Mouse (Mus musculus): ENCODE data around the gene Nid1.
"Not testable (repeated sequence)": the region's sequence is repeated elsewhere in the genome, so short reads cannot be mapped to it uniquely, and the experiment has no call there.

The Nid1 gene

GRCm38 (mm10) chr13:13437460-13438015, at the start of gene Nid1:
Gene Nid1 (plus strand): TSS chr13:13437551.
- DNase-seq, result not testable (repeated sequence)

GRCm38 (mm10) chr13:13393228-13394095, 43.9 kb upstream of the Nid1 start, which contains the start of gene Gpr137b:
Gene Gpr137b (minus strand): TSS chr13:13394014.
- DNase-seq, result peak; percentile 28 to 60

GRCm38 (mm10) chr13:13394096-13394395, 43.3 kb upstream of the Nid1 start:
- DNase-seq, result peak in 1 of 2 experiments; percentile 8

- DNase-seq, result not testable (repeated sequence)
Observed at GRCm38 (mm10) chr13:13400851-13401250, 36.5 kb upstream of the Nid1 start.

- not testable (repeated sequence) for DNase-seq
Observed at GRCm38 (mm10) chr13:13402818-13403217, 34.5 kb upstream of the Nid1 start.

GRCm38 (mm10) chr13:13403366-13403765, 34.0 kb upstream of the Nid1 start:
- not testable (repeated sequence) for DNase-seq

- DNase-seq, result not testable (repeated sequence)
Observed at GRCm38 (mm10) chr13:13403839-13404238, 33.5 kb upstream of the Nid1 start.

GRCm38 (mm10) chr13:13404517-13405155, 32.7 kb upstream of the Nid1 start:
- DNase-seq, result not testable (repeated sequence)

- DNase-seq, result not testable (repeated sequence)
Observed at GRCm38 (mm10) chr13:13405511-13405910, 31.8 kb upstream of the Nid1 start.

- DNase-seq, result no peak
Observed at GRCm38 (mm10) chr13:13414206-13414605, 23.1 kb upstream of the Nid1 start.

- peak; percentile 31 to 59 for DNase-seq
Observed at GRCm38 (mm10) chr13:13415120-13416006, 22.0 kb upstream of the Nid1 start.

- DNase-seq, result not testable (repeated sequence)
Observed at GRCm38 (mm10) chr13:13416007-13416337, 21.4 kb upstream of the Nid1 start.

GRCm38 (mm10) chr13:13418859-13419258, 18.5 kb upstream of the Nid1 start:
- not testable (repeated sequence) for DNase-seq

- DNase-seq, result not testable (repeated sequence)
Observed at GRCm38 (mm10) chr13:13423301-13423700, 14.1 kb upstream of the Nid1 start.

- not testable (repeated sequence) for DNase-seq
Observed at GRCm38 (mm10) chr13:13436161-13436560, 1.2 kb upstream of the Nid1 start.

GRCm38 (mm10) chr13:13438112-13438953, 982 bp downstream of the Nid1 start:
- not testable (repeated sequence) for DNase-seq

- DNase-seq, result not testable (repeated sequence)
Observed at GRCm38 (mm10) chr13:13445601-13446000, 8.2 kb downstream of the Nid1 start.

- DNase-seq, result not testable (repeated sequence)
Observed at GRCm38 (mm10) chr13:13446711-13447443, 9.5 kb downstream of the Nid1 start.

- DNase-seq, result not testable (repeated sequence)
Observed at GRCm38 (mm10) chr13:13449981-13450380, 12.6 kb downstream of the Nid1 start.

GRCm38 (mm10) chr13:13450931-13451330, 13.6 kb downstream of the Nid1 start:
- DNase-seq, result not testable (repeated sequence)

- not testable (repeated sequence) for DNase-seq
Observed at GRCm38 (mm10) chr13:13453332-13453731, 16.0 kb downstream of the Nid1 start.
